Mouse (Mus musculus) forebrain, embryonic 11.5 days (tissue): ENCODE results near the gene Nt5c. TPM values are rescaled to one million over a fixed set of nuclear protein-coding genes. Genes with fewer than 3 reads are reported as not detected.
"Not testable (repeated sequence)": the region's sequence is repeated elsewhere in the genome, so short reads cannot be mapped to it uniquely, and the experiment has no call there.

Experiments used
- ATAC-seq: fragments of 200-750 bp; cut with Nextera tagmentation; replicated peaks from 2 replicates; pipeline ENCODE4 v1.8.0; 2017; ENCODE audit warnings: moderate TSS enrichment; ENCODE audit not compliant: low FRiP score
- DNase-seq: peaks from one replicate; pipeline ENCODE4 v3.0.0-alpha.2; 2017; ENCODE audit warnings: low spot score
- H3K27ac ChIP-seq: fragments of 300-500 bp; sonication (generic); 2 replicates; pipeline ENCODE4 v1.5.1; 2014; ENCODE audit warnings: low read depth, low read length
- H3K27me3 ChIP-seq: fragments of 300-500 bp; sonication (generic); 2 replicates; pipeline ENCODE4 v1.6.1; 2014; ENCODE audit warnings: mild to moderate bottlenecking, low read length, mixed read lengths; ENCODE audit not compliant: control insufficient read depth, insufficient read depth
- H3K36me3 ChIP-seq: fragments of 300-500 bp; sonication (generic); 2 replicates; pipeline ENCODE4 v1.6.1; 2014; ENCODE audit warnings: mild to moderate bottlenecking, low read length, moderate library complexity, mixed read lengths; ENCODE audit not compliant: control insufficient read depth, insufficient read depth
- H3K4me1 ChIP-seq: fragments of 300-500 bp; sonication (generic); replicated peaks from 2 replicates; pipeline ENCODE4 v1.6.1; 2014; ENCODE audit warnings: low read length, mixed read lengths; ENCODE audit not compliant: control insufficient read depth, insufficient read depth
- H3K4me2 ChIP-seq: fragments of 300-500 bp; sonication (generic); 2 replicates; pipeline ENCODE4 v1.6.1; 2014; ENCODE audit warnings: low read depth, mild to moderate bottlenecking, low read length, moderate library complexity, mixed read lengths; ENCODE audit not compliant: severe bottlenecking
- H3K4me3 ChIP-seq: fragments of 300-500 bp; sonication (generic); 2 replicates; pipeline ENCODE4 v1.5.1; 2014; ENCODE audit warnings: low read depth, low read length
- H3K9ac ChIP-seq: fragments of 300-500 bp; sonication (generic); 2 replicates; pipeline ENCODE4 v1.6.1; 2014; ENCODE audit warnings: low read length
- H3K9me3 ChIP-seq: fragments of 300-500 bp; sonication (generic); 2 replicates; pipeline ENCODE4 v1.6.1; 2016; ENCODE audit warnings: low read length, mixed read lengths; ENCODE audit not compliant: control insufficient read depth
- WGBS: fragments of 180-500 bp; shearing (Covaris S2); extraction: QIAGEN DNeasy Blood & Tissue Kit; methylation state at CpG from one replicate; pipeline ENCODE4 v1.1.7; 2014; 5-methylcytosine and 5-hydroxymethylcytosine counted together
- polyA plus RNA-seq: library from polyadenylated mRNA; unstranded; fragments of >200 nt; fragmentation: Nextera tagmentation; extraction: Ambion mirVana; gene quantifications from 2 replicates; pipeline ENCODE4 v1.2.1, GENCODE M21; 2014

Nt5c gene
- polyA plus RNA-seq, 1 experiment from 2014 or later, result 72.6 TPM

DNA sequence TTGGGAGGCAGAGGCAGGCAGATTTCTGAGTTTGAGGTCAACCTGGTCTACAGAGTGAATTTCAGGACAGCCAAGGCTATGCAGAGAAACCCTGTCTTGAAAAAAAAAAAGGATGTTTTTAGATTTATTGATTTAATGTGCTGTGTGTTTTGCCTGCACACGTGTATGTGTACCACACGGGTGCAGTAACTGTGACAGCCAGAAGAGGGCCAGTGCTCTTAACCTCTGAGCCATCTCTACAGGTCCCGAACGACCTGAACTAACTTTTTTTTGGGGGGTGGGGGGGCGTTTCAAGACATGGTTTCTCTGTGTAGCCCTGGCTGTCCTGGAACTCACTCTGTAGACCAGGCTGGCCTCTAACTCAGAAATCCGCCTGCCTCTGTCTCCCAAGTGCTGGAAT lies 36.8 kb downstream of the Nt5c start:
- H3K9ac ChIP-seq, DNase-seq, H3K36me3 ChIP-seq, H3K27me3 ChIP-seq, H3K4me2 ChIP-seq, H3K9me3 ChIP-seq, H3K4me1 ChIP-seq, H3K27ac ChIP-seq, ATAC-seq, H3K4me3 ChIP-seq: not testable (repeated sequence)
- 83% methylated on average over 6 of the region's 6 CpGs for WGBS

DNA sequence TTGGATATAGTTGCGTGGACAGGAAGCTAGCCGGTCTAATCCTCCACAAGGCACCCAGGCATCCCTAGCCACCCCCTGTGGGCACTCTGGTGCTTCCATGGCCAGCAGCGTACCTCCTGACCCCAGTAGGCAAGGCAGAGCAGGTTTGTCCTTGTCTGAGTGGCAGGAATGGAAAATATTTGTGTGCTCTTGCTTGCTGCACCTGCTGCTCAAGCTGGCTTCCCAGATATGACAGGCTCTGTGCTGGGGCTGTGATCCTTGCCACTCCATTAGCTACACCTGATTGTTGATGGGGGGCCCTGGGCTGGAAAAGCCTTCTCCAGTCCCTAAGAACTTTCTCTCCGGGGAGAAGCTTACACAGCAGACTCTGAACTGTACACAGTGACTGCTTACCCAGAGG lies 38.4 kb downstream of the Nt5c start:
- ATAC-seq, result no peak
- 86% methylated on average over 4 of the region's 4 CpGs for WGBS

DNA sequence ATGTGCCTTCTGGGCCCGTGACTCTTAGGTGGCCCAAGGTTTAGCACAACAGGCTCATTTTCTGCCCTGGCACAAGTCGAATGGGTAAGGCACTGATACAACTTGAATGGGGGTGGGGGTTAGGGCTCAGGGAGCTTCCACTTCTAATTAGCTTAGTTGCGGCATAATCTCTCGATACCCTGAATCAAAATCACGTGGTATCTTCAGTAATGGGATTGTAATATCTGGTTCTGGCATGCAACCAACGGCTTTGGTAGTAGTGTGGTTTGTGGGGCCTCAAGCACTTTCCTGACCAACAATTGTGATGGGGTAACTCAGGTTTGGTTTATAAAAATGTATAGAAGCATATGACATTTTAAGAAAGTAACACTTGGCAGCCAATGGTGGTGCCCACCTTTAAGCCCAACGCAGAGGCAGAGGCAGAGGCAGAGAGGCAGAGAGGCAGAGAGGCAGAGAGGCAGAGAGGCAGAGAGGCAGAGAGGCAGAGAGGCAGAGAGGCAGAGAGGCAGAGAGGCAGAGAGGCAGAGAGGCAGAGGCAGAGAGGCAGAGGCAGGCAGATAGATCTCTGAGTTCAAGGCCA lies 39.3 kb downstream of the Nt5c start:
- DNase-seq (no peak), ATAC-seq (no peak)
- no peak overlapping the region for H3K4me3 ChIP-seq
- no peak overlapping the region for H3K4me2 ChIP-seq
- no peak overlapping the region for H3K27ac ChIP-seq
- no peaks in the 10 kb centered on the region for H3K9me3 ChIP-seq
- H3K27me3 ChIP-seq, result no peaks in the 10 kb centered on the region
- H3K4me1 ChIP-seq, result no peaks in the 10 kb centered on the region
- no peaks in the 10 kb centered on the region for H3K36me3 ChIP-seq
- 85% methylated on average over 7 of the region's 7 CpGs for whole genome bisulfite sequencing
- H3K9ac ChIP-seq, result no peak overlapping the region

More for the DNA sequence above, 38.4 kb downstream of the Nt5c start:
- Histone ChIP-seq H3K9me3 (no peaks in the 10 kb centered on the region), H3K36me3 (no peaks in the 10 kb centered on the region), H3K4me2 (no peak overlapping the region), H3K9ac (no peak overlapping the region), H3K4me3 (no peak overlapping the region), H3K27ac (no peak overlapping the region), H3K4me1 (no peaks in the 10 kb centered on the region), H3K27me3 (no peaks in the 10 kb centered on the region)
- no peak for DNase-seq

DNA sequence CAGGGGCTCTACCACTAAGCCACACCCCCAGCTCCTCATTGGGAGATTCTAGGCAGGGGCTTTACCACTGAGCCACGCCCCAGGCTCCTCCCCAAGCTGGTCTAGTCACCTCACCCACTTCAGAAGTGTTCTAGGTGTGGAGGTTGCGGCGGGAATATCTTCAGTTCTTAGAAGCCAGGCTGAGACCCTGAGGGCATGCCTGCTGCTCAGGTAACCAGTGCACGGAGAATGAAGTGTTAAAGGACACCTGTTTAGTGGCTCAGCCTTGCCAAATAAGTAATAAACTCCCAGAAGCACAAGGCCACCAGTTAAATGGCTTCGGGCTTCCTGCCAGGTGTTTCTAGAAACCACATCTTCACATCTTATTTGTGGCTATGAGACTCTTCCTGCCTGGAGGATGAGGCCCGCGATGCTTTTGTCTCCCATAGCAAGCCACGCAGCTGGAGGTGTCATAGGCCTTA lies 39.9 kb downstream of the Nt5c start:
- Histone ChIP-seq H3K9me3 (no peaks in the 10 kb centered on the region), H3K9ac (no peak overlapping the region), H3K27me3 (no peaks in the 10 kb centered on the region), H3K27ac (no peak overlapping the region), H3K4me3 (no peak overlapping the region), H3K36me3 (no peaks in the 10 kb centered on the region), H3K4me1 (no peaks in the 10 kb centered on the region), H3K4me2 (no peak overlapping the region)
- WGBS, result 91% methylated on average over 8 of the region's 8 CpGs
- ATAC-seq, result no peak
- DNase-seq, result no peak

DNA sequence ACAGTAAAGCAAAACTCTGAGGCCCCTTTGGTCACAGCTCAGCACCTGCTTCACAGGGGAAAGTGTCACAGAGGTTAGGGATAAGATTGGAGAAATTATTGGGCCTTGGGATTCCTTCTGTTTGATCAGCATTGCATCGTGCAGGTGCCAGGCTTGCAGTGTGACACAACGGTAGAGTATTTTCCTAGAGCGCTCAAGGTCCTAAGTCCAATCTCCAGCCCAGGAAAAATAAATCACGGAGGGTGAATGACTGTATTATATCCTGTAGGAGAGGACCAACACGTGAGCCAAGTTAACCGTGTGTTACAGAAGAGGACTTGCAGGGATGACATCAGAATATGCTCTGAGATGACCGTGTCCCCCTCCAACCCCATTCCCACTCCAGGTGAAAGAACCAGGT lies 41.5 kb downstream of the Nt5c start:
- no peak for DNase-seq
- H3K27ac ChIP-seq, result no peak overlapping the region
- 90% methylated on average over 7 of the region's 7 CpGs for WGBS
- H3K4me3 ChIP-seq, result no peak overlapping the region
- H3K36me3 ChIP-seq, result no peaks in the 10 kb centered on the region
- no peaks in the 10 kb centered on the region for H3K9me3 ChIP-seq
- H3K27me3 ChIP-seq, result no peaks in the 10 kb centered on the region
- ATAC-seq, result no peak
- H3K4me2 ChIP-seq, result no peak overlapping the region
- no peak overlapping the region for H3K9ac ChIP-seq
- no peaks in the 10 kb centered on the region for H3K4me1 ChIP-seq

DNA sequence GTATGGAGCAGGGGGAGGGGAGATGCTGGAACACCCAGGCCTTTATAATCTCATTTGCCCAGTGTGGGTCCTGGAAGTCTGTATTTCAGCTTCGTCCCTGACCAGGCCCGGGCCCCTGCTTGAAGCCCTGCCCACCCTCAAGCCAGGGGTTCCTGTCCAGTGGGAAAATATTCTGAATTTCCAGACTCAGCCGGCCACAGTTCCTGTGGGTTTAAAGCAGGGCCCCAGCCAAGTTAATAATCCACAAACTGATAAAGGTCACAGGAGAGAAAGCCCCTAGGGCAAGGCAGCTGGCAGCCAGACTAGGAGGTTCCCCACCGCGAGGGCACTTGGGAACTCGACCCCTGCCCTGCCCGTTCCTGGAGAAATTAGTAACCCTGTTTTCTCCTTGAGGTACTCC lies 42.7 kb downstream of the Nt5c start:
- no peaks in the 10 kb centered on the region for H3K9me3 ChIP-seq
- ATAC-seq, result no peak
- H3K4me1 ChIP-seq, result no peaks in the 10 kb centered on the region
- no peak overlapping the region for H3K4me2 ChIP-seq
- H3K4me3 ChIP-seq, result no peak overlapping the region
- H3K27me3 ChIP-seq, result no peaks in the 10 kb centered on the region
- WGBS, result 63% methylated on average over 7 of the region's 7 CpGs
- no peak overlapping the region for H3K9ac ChIP-seq
- no peak for DNase-seq
- no peaks in the 10 kb centered on the region for H3K36me3 ChIP-seq
- no peak overlapping the region for H3K27ac ChIP-seq

DNA sequence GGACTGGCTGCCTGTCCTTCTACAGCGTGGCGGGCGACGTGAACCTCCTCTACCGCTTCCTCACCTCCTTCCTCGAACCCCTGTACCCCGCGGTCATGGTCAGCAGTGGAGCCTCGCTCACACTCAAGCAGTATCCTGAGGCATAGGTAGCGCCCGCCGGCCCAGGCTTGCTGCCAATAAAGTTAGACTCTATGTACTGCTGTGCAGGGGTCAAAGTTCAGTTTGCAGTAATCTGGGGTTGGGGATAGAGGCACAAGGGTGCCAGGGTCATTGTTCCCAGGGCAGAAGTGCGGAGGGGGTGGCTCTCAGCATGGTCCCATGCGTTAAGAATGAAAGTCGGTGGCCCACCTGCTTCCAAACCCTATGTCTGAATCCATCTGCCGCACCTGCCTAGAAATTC lies 43.6 kb downstream of the Nt5c start:
- Histone ChIP-seq H3K9ac (no peak overlapping the region), H3K27ac (no peak overlapping the region), H3K36me3 (no peaks in the 10 kb centered on the region), H3K27me3 (no peaks in the 10 kb centered on the region), H3K4me2 (no peak overlapping the region), H3K4me3 (no peak overlapping the region), H3K4me1 (no peaks in the 10 kb centered on the region), H3K9me3 (no peaks in the 10 kb centered on the region)
- ATAC-seq (no peak), DNase-seq (no peak)
- 84% methylated on average over 16 of the region's 16 CpGs for WGBS

DNA sequence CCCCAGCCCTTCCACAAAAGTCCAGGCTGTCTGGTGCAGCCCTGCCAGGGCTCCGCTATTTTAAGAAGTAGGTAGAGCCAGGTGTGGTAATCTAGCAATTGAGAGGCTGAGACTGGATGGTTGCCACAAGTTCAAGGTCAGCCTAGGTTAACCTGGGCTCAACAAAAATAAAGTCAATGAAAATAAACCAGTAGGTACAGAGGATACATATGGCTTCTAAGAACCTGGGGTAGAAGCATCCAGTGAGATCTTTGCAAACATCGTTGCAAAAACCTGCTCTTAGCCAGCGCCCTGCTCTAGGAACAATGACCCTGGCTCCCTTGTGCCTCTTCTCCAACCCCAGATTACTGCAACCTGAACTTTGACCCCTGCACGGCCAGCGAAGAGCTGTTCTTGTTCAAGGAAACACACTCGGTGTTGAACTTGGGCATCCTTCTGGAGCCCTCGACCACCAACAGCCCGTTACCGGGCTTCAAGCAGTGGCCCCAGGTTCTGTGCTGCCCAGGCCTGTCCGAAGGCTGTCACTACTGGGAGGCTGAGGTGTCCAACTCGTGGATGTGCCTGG lies 44.3 kb downstream of the Nt5c start:
- ATAC-seq (no peak), DNase-seq (no peak)
- Histone ChIP-seq H3K9me3 (no peaks in the 10 kb centered on the region), H3K27me3 (no peaks in the 10 kb centered on the region), H3K4me1 (no peaks in the 10 kb centered on the region), H3K36me3 (no peaks in the 10 kb centered on the region), H3K4me2 (no peak overlapping the region), H3K9ac (no peak overlapping the region), H3K4me3 (no peak overlapping the region), H3K27ac (no peak overlapping the region)
- WGBS, result 88% methylated on average over 11 of the region's 11 CpGs

DNA sequence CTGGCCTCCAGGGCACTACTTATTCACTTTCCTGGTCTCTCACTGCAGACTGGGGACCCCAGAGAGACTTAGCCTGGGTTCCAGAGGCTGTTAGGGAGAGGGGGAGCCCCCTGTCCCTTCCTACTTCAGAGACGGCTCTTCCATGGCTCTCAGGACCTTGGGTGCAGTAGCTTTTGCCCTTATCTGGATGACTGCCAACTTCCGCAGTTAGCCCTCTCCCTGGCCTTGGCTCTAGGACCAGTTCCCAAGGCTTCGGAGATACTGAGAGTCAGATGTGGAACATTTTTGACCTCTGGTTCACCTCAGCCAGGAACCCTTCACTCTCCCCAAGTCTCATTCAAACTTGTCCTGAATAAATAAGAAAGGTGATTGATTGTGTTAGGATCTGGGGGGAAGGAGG lies 44.8 kb downstream of the Nt5c start:
- H3K27ac ChIP-seq, result no peak overlapping the region
- H3K4me2 ChIP-seq, result no peak overlapping the region
- 89% methylated on average over 3 of the region's 3 CpGs for WGBS
- no peaks in the 10 kb centered on the region for H3K27me3 ChIP-seq
- no peak overlapping the region for H3K9ac ChIP-seq
- ATAC-seq (no peak), DNase-seq (no peak)
- H3K4me1 ChIP-seq, result no peaks in the 10 kb centered on the region
- H3K9me3 ChIP-seq, result no peaks in the 10 kb centered on the region
- no peak overlapping the region for H3K4me3 ChIP-seq
- H3K36me3 ChIP-seq, result no peaks in the 10 kb centered on the region
